Mouse (Mus musculus) 3134 (cell line): Measurements from ENCODE around the gene Dapk1.

Source experiments
- DNase-seq: peaks from one replicate; pipeline ENCODE4 v3.0.0-alpha.2; 2011; ENCODE audit warnings: low spot score; ENCODE audit not compliant: insufficient read length; ENCODE audit errors: extremely low read depth

Gene Dapk1

GRCm38 (mm10) chr13:60789466-60789865 is 187.7 kb downstream of the Dapk1 start:
- no peak for DNase-seq

- DNase-seq, result no peak
Measured at GRCm38 (mm10) chr13:60802749-60803148, 201.0 kb downstream of the Dapk1 start, which contains the start of gene Ctsll3. TSS of gene Ctsll3 (minus strand) at chr13:60802849.

- no peak for DNase-seq
Measured at GRCm38 (mm10) chr13:60809690-60810089, 207.9 kb downstream of the Dapk1 start.

- DNase-seq, result no peak
Measured at GRCm38 (mm10) chr13:60812768-60813167, 211.0 kb downstream of the Dapk1 start.
